Mouse (Mus musculus) thymus, adult 2 months (tissue): ENCODE measurements around the gene Fam118b.

ENCODE experiments used
- CTCF ChIP-seq: fragments of 200-500 bp; IDR thresholded peaks from 2 replicates; pipeline ENCODE4 v1.5.1; 2012; ENCODE audit warnings: mild to moderate bottlenecking, control low read depth, low read length, moderate library complexity, borderline replicate concordance; ENCODE audit not compliant: control insufficient read depth, poor library complexity, insufficient read depth; ENCODE audit errors: extremely low read depth
- POLR2A ChIP-seq: fragments of 200-500 bp; IDR thresholded peaks from 2 replicates; pipeline ENCODE4 v1.6.1; 2012; ENCODE audit warnings: mild to moderate bottlenecking, low read length, control low read depth, moderate library complexity; ENCODE audit not compliant: control insufficient read depth, poor library complexity, insufficient read depth; ENCODE audit errors: extremely low read depth

DNA sequence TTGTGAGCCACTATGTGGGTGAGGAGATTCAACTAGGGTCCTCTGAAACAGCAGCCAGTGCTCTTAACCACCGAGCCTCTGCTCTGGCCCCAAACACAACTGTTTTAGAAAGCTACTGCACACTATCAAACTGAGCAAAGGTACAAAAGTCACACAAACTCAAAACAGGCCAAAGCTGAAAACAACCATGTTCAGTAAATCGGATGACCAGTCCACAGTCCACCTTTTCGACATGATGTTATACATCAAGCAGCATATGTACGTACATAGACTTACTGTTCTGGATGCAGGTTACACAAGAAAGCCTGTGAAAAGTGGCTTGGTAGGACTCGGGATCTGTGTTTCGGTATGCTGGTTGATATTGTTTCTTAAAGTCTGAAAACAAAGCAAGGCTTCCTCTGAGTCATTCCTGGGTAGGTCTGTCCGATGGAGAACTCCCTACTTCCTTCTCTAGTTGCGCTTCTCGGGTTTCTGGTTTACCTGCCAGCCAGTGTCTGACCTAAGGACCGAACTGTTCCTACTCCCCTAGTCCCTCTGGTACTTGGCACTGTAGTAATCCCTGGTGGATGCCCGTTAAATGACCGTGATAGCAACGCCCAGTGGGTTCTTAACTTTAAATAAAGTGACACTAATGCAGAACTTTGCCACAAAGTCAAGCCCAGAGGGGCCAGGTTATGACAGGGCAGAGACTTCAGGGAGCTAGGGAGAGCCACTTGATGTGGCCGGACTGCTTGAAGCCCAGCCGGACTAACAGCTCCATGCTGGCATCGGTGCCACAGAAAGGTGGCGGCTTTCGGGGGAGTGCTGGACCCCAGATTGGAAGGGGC, 68.4 kb downstream of the Fam118b start:
- TF ChIP-seq CTCF (no peak), POLR2A (no peak)
